Mouse (Mus musculus) G1E-ER4 (cell line): ENCODE data around the gene Itpr1. TPM values are rescaled to one million over a fixed set of nuclear protein-coding genes. Genes with fewer than 3 reads are reported as not detected.

ENCODE experiments used
- GATA1 ChIP-seq: IDR thresholded peaks from one replicate; pipeline ENCODE4 v1.8.0; 2012; ENCODE audit warnings: low read length, inconsistent platforms
- polyA plus RNA-seq: library from polyadenylated mRNA; stranded (reverse); fragments of >175 nt; gene quantifications from 2 replicates; pipeline ENCODE4 v1.2.3, GENCODE M21; 2012

The Itpr1 gene
- polyA plus RNA-seq, 1 experiment: 6.0 TPM

- TF ChIP-seq GATA1: no peak
These were observed 245.9 kb downstream of the Itpr1 start for GRCm38 (mm10) chr6:108458826-108459225.

GRCm38 (mm10) chr6:108464308-108464979 lies 251.5 kb downstream of the Itpr1 start:
- TF ChIP-seq GATA1: no peak

GRCm38 (mm10) chr6:108465159-108465558 lies 252.3 kb downstream of the Itpr1 start:
- no peak for TF ChIP-seq GATA1

- no peak for TF ChIP-seq GATA1
These were observed 253.2 kb downstream of the Itpr1 start for GRCm38 (mm10) chr6:108466061-108466531.

GRCm38 (mm10) chr6:108467597-108467996 lies 254.7 kb downstream of the Itpr1 start:
- TF ChIP-seq GATA1: no peak

- no peak for TF ChIP-seq GATA1
These were observed 255.4 kb downstream of the Itpr1 start for GRCm38 (mm10) chr6:108468226-108468825.

GRCm38 (mm10) chr6:108471878-108472277 lies 259.0 kb downstream of the Itpr1 start:
- no peak for TF ChIP-seq GATA1

- TF ChIP-seq GATA1: no peak
These were observed 259.9 kb downstream of the Itpr1 start for GRCm38 (mm10) chr6:108472748-108473147.

GRCm38 (mm10) chr6:108476797-108477235 lies 263.9 kb downstream of the Itpr1 start:
- no peak for TF ChIP-seq GATA1

GRCm38 (mm10) chr6:108477602-108478001 lies 264.7 kb downstream of the Itpr1 start:
- TF ChIP-seq GATA1: no peak

GRCm38 (mm10) chr6:108481190-108481589 lies 268.3 kb downstream of the Itpr1 start:
- TF ChIP-seq GATA1: no peak

GRCm38 (mm10) chr6:108482464-108482863 lies 269.6 kb downstream of the Itpr1 start:
- no peak for TF ChIP-seq GATA1

- TF ChIP-seq GATA1: no peak
These were observed 273.5 kb downstream of the Itpr1 start for GRCm38 (mm10) chr6:108486212-108486992.

- TF ChIP-seq GATA1: no peak
These were observed 274.5 kb downstream of the Itpr1 start for GRCm38 (mm10) chr6:108487300-108487835.

GRCm38 (mm10) chr6:108488250-108488649 lies 275.4 kb downstream of the Itpr1 start:
- TF ChIP-seq GATA1: no peak

- TF ChIP-seq GATA1: no peak
These were observed 279.1 kb downstream of the Itpr1 start for GRCm38 (mm10) chr6:108491969-108492368.
